In the genomic region with DNA sequence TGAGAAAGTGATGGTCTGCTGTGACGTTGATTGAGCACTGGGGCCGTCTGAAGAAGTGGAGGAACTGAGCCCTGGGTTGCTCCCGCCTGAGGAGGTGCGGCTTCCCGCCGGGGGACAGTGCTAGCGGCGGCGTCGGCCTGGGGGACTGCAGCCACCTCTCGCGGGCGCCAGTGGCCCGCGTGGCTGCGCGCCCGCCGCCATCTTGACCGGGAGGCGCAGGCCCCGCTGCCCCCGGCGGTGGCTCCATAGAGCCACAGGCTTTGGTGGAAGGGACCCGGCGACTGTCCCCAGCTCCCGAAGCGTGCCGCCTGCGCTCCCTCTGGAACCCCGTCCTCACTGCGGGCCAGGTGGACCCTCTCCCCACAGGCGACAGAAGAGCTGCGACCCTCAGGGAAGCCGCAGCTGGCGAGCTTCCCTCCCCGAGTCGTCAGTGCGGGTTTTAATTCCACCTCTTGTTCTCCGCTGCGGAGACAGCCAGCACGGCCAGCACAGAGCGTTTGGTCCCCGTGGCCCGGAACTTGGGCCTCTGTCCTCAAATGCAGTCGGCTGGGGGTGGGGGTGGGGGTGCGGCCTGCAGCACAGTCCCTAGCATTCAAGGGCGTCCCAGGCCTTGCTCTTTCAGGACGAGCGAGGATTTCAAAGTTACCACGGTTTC, we compare ENCODE assay signal across 8 mouse cellular contexts. TPM values are rescaled to one million over a fixed set of nuclear protein-coding genes. Genes with fewer than 3 reads are reported as not detected.
DNase-seq lines count a peak whose midpoint lies in the region; ATAC-seq lines count a peak whose summit lies in the region.

No protein-coding gene starts in this region.

- peak overlapping the region; percentile 58 for H3K9ac ChIP-seq in forebrain, embryonic 16.5 days (replicated peaks; ENCODE audit: low read depth, low read length)

- peak overlapping the region; percentile 63 for H3K4me2 ChIP-seq in forebrain, embryonic 16.5 days (ENCODE audit: low read length)

- no peaks in the 10 kb centered on the region for H3K36me3 ChIP-seq in forebrain, embryonic 16.5 days (ENCODE audit: control insufficient read depth, insufficient read depth)

- 6% methylated on average over 44 of the region's 51 CpGs for WGBS in forebrain, embryonic 16.5 days

- peak; percentile 62 for DNase-seq in adrenal gland, adult 2 months
- no peak for DNase-seq in adrenal gland, postnatal 25 days
- peak; percentile 55 for DNase-seq in CD4-positive, CD25-positive, alpha-beta regulatory T cell, adult 2 months (ENCODE audit: low read depth, low spot score)
- DNase-seq in kidney, postnatal 14 days: peak; percentile 10
- peak; percentile 40 for DNase-seq in naive thymus-derived CD4-positive, alpha-beta T cell, adult 2 months (ENCODE audit: low read depth)
- no peak for DNase-seq in ovary, adult 18-20 months (ENCODE audit: low spot score)
- no peak for DNase-seq in urinary bladder, postnatal 10 days (ENCODE audit: low spot score)

- H3K4me3 ChIP-seq in forebrain, embryonic 16.5 days (replicated peaks; ENCODE audit: low read length): peak overlapping the region; percentile 39

- H3K27ac ChIP-seq in forebrain, embryonic 16.5 days (ENCODE audit: low read length): no peak overlapping the region

- ATAC-seq in forebrain, embryonic 16.5 days: no peak

- H3K27me3 ChIP-seq in forebrain, embryonic 16.5 days (replicated peaks; ENCODE audit: control insufficient read depth, insufficient read depth, low read length): peaks cover 31% of the 10 kb centered on the region

- no peaks in the 10 kb centered on the region for H3K9me3 ChIP-seq in forebrain, embryonic 16.5 days (ENCODE audit: control insufficient read depth, low read length)

- peaks cover 14% of the 10 kb centered on the region; the same call in 1 of the 2 replicates for H3K4me1 ChIP-seq in forebrain, embryonic 16.5 days (replicated peaks; ENCODE audit: control insufficient read depth, insufficient read depth, low read length)

RNA-seq across cellular contexts. Expression of a gene that starts 19.9 kb away (rescaled TPM):
- 10 to 100 TPM; 11.8 to 16.9 TPM for total RNA-seq in adrenal gland, adult 2 months (2021)
- 7.5 and 9.3 TPM in 2 replicates for polyA plus RNA-seq in adrenal gland, adult 2 months (2012; rRNA removed)
- 22.0 and 22.7 TPM in 2 replicates for total RNA-seq in adrenal gland, postnatal 25 days (2021)
- polyA plus RNA-seq in forebrain, embryonic 16.5 days (2015; fragmentation: Nextera tagmentation; extraction: Ambion mirVana): 17.4 and 18.1 TPM in 2 replicates

Comparison
In these comparisons a context has a peak if more than half of its experiments do, and no peak if none do; other contexts are left out.
1. DNase-seq: peak in adrenal gland, adult 2 months (single experiment), CD4-positive, CD25-positive, alpha-beta regulatory T cell, adult 2 months (single experiment), kidney, postnatal 14 days (single experiment) and naive thymus-derived CD4-positive, alpha-beta T cell, adult 2 months (single experiment); none in adrenal gland, postnatal 25 days (single experiment), ovary, adult 18-20 months (single experiment) and urinary bladder, postnatal 10 days (single experiment).